Mouse (Mus musculus): Measurements from ENCODE around the gene Card11. TPM values are rescaled to one million over a fixed set of nuclear protein-coding genes. Genes with fewer than 3 reads are reported as not detected.

Card11 gene
- polyA plus RNA-seq, 1 experiment, result 63.7 TPM

GRCm38 (mm10) chr5:140992093-140993070 lies 8.0 kb downstream of the Card11 start:
- no peak for TF ChIP-seq POLR2A (IDR thresholded peaks at IDR 0.05; ENCODE audit: low read depth, low read length)
- no peak for TF ChIP-seq CTCF (IDR thresholded peaks at IDR 0.05; ENCODE audit: extremely low read depth, insufficient read depth, insufficient read length, insufficient replicate concordance)
- DNase-seq (ENCODE audit: low read depth in 1 of 2, low spot score in 2 of 2), result peak in 1 of 2 experiments; percentile 34
- Histone ChIP-seq H3K4me1 (ENCODE audit: control insufficient read depth, insufficient read depth, insufficient read length) (peaks cover 32% of the 10 kb centered on the region; the same call in 1 of the 2 replicates), H3K36me3 (ENCODE audit: control insufficient read depth, insufficient read depth, low read length) (peaks cover 8% of the 10 kb centered on the region), H3K4me3 (ENCODE audit: extremely low read depth, insufficient read depth, insufficient read length) (no peak overlapping the region), H3K27ac (ENCODE audit: insufficient read depth, low read length) (peak overlapping the region; percentile 76), H3K27me3 (ENCODE audit: control insufficient read depth, insufficient read depth, low read length) (no peaks in the 10 kb centered on the region)
- 26% methylated on average over 11 of the region's 11 CpGs for WGBS

GRCm38 (mm10) chr5:140985311-140986050 lies 14.9 kb downstream of the Card11 start:
- DNase-seq (ENCODE audit: low read depth in 1 of 2, low spot score in 2 of 2), result no peak
- H3K4me3 ChIP-seq (ENCODE audit: extremely low read depth, insufficient read depth, insufficient read length), result no peak overlapping the region
- peaks cover 5% of the 10 kb centered on the region; the same call in 1 of the 2 replicates for H3K36me3 ChIP-seq (ENCODE audit: control insufficient read depth, insufficient read depth, low read length)
- no peaks in the 10 kb centered on the region for H3K27me3 ChIP-seq (ENCODE audit: control insufficient read depth, insufficient read depth, low read length)
- WGBS, result 87% methylated on average over 9 of the region's 9 CpGs
- TF ChIP-seq POLR2A (IDR thresholded peaks at IDR 0.05; ENCODE audit: low read depth, low read length) (no peak), CTCF (IDR thresholded peaks at IDR 0.05; ENCODE audit: extremely low read depth, insufficient read depth, insufficient read length, insufficient replicate concordance) (no peak)
- no peak overlapping the region for H3K27ac ChIP-seq (ENCODE audit: insufficient read depth, low read length)
- H3K4me1 ChIP-seq (ENCODE audit: control insufficient read depth, insufficient read depth, insufficient read length), result peaks cover 13% of the 10 kb centered on the region

- peak in 1 of 2 experiments; percentile 62 for DNase-seq (ENCODE audit: low read depth in 1 of 2, low spot score in 2 of 2)
Observed at GRCm38 (mm10) chr5:140981370-140981805, 19.0 kb downstream of the Card11 start.

GRCm38 (mm10) chr5:140980783-140981182 lies 19.6 kb downstream of the Card11 start:
- no peak for DNase-seq (ENCODE audit: low read depth in 1 of 2, low spot score in 2 of 2)
- TF ChIP-seq CTCF (IDR thresholded peaks at IDR 0.05; ENCODE audit: extremely low read depth, insufficient read depth, insufficient read length, insufficient replicate concordance) (no peak), POLR2A (IDR thresholded peaks at IDR 0.05; ENCODE audit: low read depth, low read length) (no peak)
- Histone ChIP-seq H3K36me3 (ENCODE audit: control insufficient read depth, insufficient read depth, low read length) (no peaks in the 10 kb centered on the region; the same call in 1 of the 2 replicates), H3K27ac (ENCODE audit: insufficient read depth, low read length) (no peak overlapping the region), H3K4me1 (ENCODE audit: control insufficient read depth, insufficient read depth, insufficient read length) (peaks cover 21% of the 10 kb centered on the region), H3K27me3 (ENCODE audit: control insufficient read depth, insufficient read depth, low read length) (no peaks in the 10 kb centered on the region), H3K4me3 (ENCODE audit: extremely low read depth, insufficient read depth, insufficient read length) (no peak overlapping the region)
- WGBS, result 56% methylated on average over 5 of the region's 5 CpGs

More at GRCm38 (mm10) chr5:140981370-140981805, 19.0 kb downstream of the Card11 start:
- H3K27me3 ChIP-seq (ENCODE audit: control insufficient read depth, insufficient read depth, low read length), result no peaks in the 10 kb centered on the region
- no peaks in the 10 kb centered on the region; the same call in 1 of the 2 replicates for H3K36me3 ChIP-seq (ENCODE audit: control insufficient read depth, insufficient read depth, low read length)
- H3K27ac ChIP-seq (ENCODE audit: insufficient read depth, low read length), result peak overlapping the region; percentile 24
- H3K4me3 ChIP-seq (ENCODE audit: extremely low read depth, insufficient read depth, insufficient read length), result no peak overlapping the region
- 26% methylated on average over 6 of the region's 6 CpGs for WGBS
- no peak for TF ChIP-seq CTCF (IDR thresholded peaks at IDR 0.05; ENCODE audit: extremely low read depth, insufficient read depth, insufficient read length, insufficient replicate concordance)
- no peak for TF ChIP-seq POLR2A (IDR thresholded peaks at IDR 0.05; ENCODE audit: low read depth, low read length)
- H3K4me1 ChIP-seq (ENCODE audit: control insufficient read depth, insufficient read depth, insufficient read length), result peaks cover 16% of the 10 kb centered on the region

- H3K4me3 ChIP-seq (ENCODE audit: extremely low read depth, insufficient read depth, insufficient read length), result no peak overlapping the region
- no peaks in the 10 kb centered on the region for H3K27me3 ChIP-seq (ENCODE audit: control insufficient read depth, insufficient read depth, low read length)
- H3K4me1 ChIP-seq (ENCODE audit: control insufficient read depth, insufficient read depth, insufficient read length), result peaks cover 21% of the 10 kb centered on the region
- no peak for DNase-seq (ENCODE audit: low read depth in 1 of 2, low spot score in 2 of 2)
- no peaks in the 10 kb centered on the region; the same call in 1 of the 2 replicates for H3K36me3 ChIP-seq (ENCODE audit: control insufficient read depth, insufficient read depth, low read length)
- H3K27ac ChIP-seq (ENCODE audit: insufficient read depth, low read length), result peak overlapping the region; percentile 49
- WGBS, result 43% methylated on average over 2 of the region's 2 CpGs
- TF ChIP-seq CTCF (IDR thresholded peaks at IDR 0.05; ENCODE audit: extremely low read depth, insufficient read depth, insufficient read length, insufficient replicate concordance), result no peak
- no peak for TF ChIP-seq POLR2A (IDR thresholded peaks at IDR 0.05; ENCODE audit: low read depth, low read length)
Observed at GRCm38 (mm10) chr5:140980051-140980450, 20.3 kb downstream of the Card11 start.

GRCm38 (mm10) chr5:140962945-140963344 lies 37.4 kb downstream of the Card11 start:
- WGBS, result 42% methylated on average over 9 of the region's 9 CpGs
- Histone ChIP-seq H3K4me1 (ENCODE audit: control insufficient read depth, insufficient read depth, insufficient read length) (no peaks in the 10 kb centered on the region), H3K36me3 (ENCODE audit: control insufficient read depth, insufficient read depth, low read length) (peaks cover 7% of the 10 kb centered on the region), H3K27me3 (ENCODE audit: control insufficient read depth, insufficient read depth, low read length) (no peaks in the 10 kb centered on the region), H3K27ac (ENCODE audit: insufficient read depth, low read length) (no peak overlapping the region), H3K4me3 (ENCODE audit: extremely low read depth, insufficient read depth, insufficient read length) (no peak overlapping the region)
- no peak for TF ChIP-seq POLR2A (IDR thresholded peaks at IDR 0.05; ENCODE audit: low read depth, low read length)
- TF ChIP-seq CTCF (IDR thresholded peaks at IDR 0.05; ENCODE audit: extremely low read depth, insufficient read depth, insufficient read length, insufficient replicate concordance), result peak; percentile 62; the same call in 1 of the 2 replicates
- peak in 1 of 2 experiments; percentile 61 for DNase-seq (ENCODE audit: low read depth in 1 of 2, low spot score in 2 of 2)
